Mouse (Mus musculus) midbrain, embryonic 16.5 days (tissue): ENCODE results near the gene H2afv. TPM values are rescaled to one million over a fixed set of nuclear protein-coding genes. Genes with fewer than 3 reads are reported as not detected.

Source experiments
- ATAC-seq: fragments of 200-750 bp; cut with Nextera tagmentation; 2 replicates; pipeline ENCODE4 v1.8.0; 2017; ENCODE audit warnings: moderate TSS enrichment
- H3K27ac ChIP-seq: fragments of 300-500 bp; sonication (generic); 2 replicates; pipeline ENCODE4 v1.5.1; 2014; ENCODE audit warnings: mild to moderate bottlenecking, low read length, mixed read lengths
- H3K27me3 ChIP-seq: fragments of 300-500 bp; sonication (generic); 2 replicates; pipeline ENCODE4 v1.6.1; 2014; ENCODE audit warnings: low read depth, low read length, mixed read lengths; ENCODE audit not compliant: control insufficient read depth, insufficient read depth
- H3K36me3 ChIP-seq: fragments of 300-500 bp; sonication (generic); 2 replicates; pipeline ENCODE4 v1.6.1; 2014; ENCODE audit warnings: mild to moderate bottlenecking, low read length, moderate library complexity, mixed read lengths; ENCODE audit not compliant: control insufficient read depth, insufficient read depth
- H3K4me1 ChIP-seq: fragments of 300-500 bp; sonication (generic); 2 replicates; pipeline ENCODE4 v1.6.1; 2014; ENCODE audit warnings: mild to moderate bottlenecking, low read length, mixed read lengths; ENCODE audit not compliant: control insufficient read depth, insufficient read depth
- H3K4me2 ChIP-seq: fragments of 300-500 bp; sonication (generic); 2 replicates; pipeline ENCODE4 v1.6.1; 2014; ENCODE audit warnings: mild to moderate bottlenecking, low read length, mixed read lengths
- H3K4me3 ChIP-seq: fragments of 300-500 bp; sonication (generic); 2 replicates; pipeline ENCODE4 v1.5.1; 2014; ENCODE audit warnings: low read depth, mild to moderate bottlenecking, low read length, moderate library complexity, mixed read lengths
- H3K9ac ChIP-seq: fragments of 300-500 bp; sonication (generic); 2 replicates; pipeline ENCODE4 v1.6.1; 2014; ENCODE audit warnings: low read depth, low read length, mixed read lengths
- H3K9me3 ChIP-seq: fragments of 300-500 bp; sonication (generic); replicated peaks from 2 replicates; pipeline ENCODE4 v1.6.1; 2014; ENCODE audit warnings: mild to moderate bottlenecking, low read length, mixed read lengths; ENCODE audit not compliant: control insufficient read depth, poor library complexity, severe bottlenecking
- whole genome bisulfite sequencing: fragments of 180-500 bp; shearing (Covaris S2); extraction: QIAGEN DNeasy Blood & Tissue Kit; methylation state at CpG from one replicate; pipeline ENCODE4 v1.1.7; 2014; 5-methylcytosine and 5-hydroxymethylcytosine counted together
- polyA plus RNA-seq: library from polyadenylated mRNA; unstranded; fragments of >200 nt; fragmentation: Nextera tagmentation; extraction: Ambion mirVana; gene quantifications from 2 replicates; pipeline ENCODE4 v1.2.1, GENCODE M21; 2015

Gene H2afv
- polyA plus RNA-seq: 203 and 224 TPM in 2 replicates

DNA sequence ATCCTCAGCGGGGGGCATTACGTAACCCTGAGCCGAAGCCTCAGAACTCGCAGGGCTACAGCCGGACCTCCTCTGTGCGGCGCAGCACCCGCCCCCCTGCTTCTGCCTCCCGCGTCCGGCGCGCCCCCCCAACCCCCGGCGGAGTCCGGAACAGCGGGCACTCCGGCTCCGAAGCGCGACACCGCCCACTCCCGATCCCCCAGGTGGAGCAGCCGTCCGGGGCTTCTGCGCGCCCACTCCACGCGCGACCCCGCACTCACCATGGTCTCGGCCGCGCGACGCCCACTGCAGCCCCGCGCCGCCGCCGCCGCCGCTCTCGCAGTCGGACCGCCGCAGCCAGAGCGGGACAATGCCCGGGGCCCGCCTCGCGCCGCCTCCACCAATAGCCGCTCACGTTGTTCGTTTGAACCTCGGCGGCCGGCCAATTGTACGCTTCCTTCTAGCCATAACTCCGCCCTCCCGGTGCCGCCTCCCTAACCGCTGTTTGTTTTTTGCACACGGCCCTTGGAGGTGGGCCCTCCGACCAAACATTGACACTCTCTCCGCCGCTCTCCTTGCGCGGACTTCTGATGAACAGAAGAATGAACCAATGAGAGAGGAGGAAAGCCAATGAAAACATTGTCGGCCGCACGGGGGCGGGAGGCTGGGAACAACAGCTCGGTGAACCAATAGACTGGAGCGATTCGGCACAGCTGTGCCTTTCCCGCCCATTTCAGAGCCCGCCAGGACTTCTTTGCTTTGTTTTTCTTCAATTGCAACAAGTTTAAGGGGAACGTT, at the start of gene H2afv:
H2afv (minus strand) TSS at position 367 of the 777 bp plus-strand sequence.
- H3K27ac ChIP-seq: peak within 1 kb of the TSS; percentile 91
- peak within 1 kb of the TSS; percentile 86 for H3K9ac ChIP-seq
- no peaks in the 10 kb centered on the region for H3K27me3 ChIP-seq
- WGBS: under 1% methylated on average over 73 of the region's 80 CpGs
- peak within 1 kb of the TSS; percentile 81 for H3K4me2 ChIP-seq
- peak within 1 kb of the TSS; percentile 88 for H3K4me3 ChIP-seq
- H3K9me3 ChIP-seq: no peaks in the 10 kb centered on the region
- peak; percentile 100 for ATAC-seq
- H3K36me3 ChIP-seq: no peaks in the 10 kb centered on the region
- H3K4me1 ChIP-seq: peaks cover 12% of the 10 kb centered on the region

DNA sequence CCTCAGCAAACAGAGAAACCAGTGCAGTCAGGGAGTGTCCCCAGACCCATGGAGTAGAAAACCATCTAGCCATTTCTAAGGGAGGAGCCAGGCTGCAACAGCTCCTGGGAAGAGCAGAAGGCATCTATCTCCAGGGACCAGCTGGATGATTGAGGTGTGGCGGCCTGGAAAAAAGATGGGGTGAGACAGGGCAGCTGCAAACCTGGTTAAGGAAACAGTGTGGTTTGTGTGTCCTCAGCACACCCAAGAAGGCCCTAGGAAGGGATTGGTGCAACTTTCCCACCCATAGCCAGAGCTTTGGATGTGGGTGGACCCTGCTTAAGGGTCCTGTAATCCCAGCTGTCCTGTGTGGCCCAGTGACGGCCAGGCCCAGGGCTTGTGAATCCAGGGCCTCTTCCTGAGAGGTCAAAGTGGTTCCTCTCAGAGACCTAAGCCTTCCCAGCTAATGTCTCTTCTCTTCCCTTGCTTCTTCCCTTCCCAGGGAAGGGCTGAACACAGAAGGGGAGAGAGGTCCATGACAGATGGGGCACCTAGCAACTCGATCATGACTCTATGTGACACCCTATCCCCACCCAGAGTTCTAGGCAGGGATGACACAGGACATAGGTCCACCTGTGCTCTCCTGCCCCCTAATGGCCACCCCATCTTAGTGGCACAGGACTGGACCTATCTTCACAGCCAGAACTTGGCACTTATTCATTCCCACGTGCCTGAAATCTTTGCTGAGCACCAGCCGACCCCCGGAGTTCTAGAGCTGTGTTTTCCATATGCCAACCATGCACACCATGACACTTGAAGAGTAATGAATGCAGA, 45.7 kb upstream of the H2afv start:
- no peak for ATAC-seq
- H3K36me3 ChIP-seq: no peaks in the 10 kb centered on the region
- H3K27ac ChIP-seq: no peak overlapping the region
- H3K27me3 ChIP-seq: no peaks in the 10 kb centered on the region
- no peaks in the 10 kb centered on the region for H3K9me3 ChIP-seq
- H3K4me2 ChIP-seq: no peak overlapping the region
- H3K4me3 ChIP-seq: no peak overlapping the region
- 66% methylated on average over 6 of the region's 6 CpGs for whole genome bisulfite sequencing
- no peak overlapping the region for H3K9ac ChIP-seq
- no peaks in the 10 kb centered on the region for H3K4me1 ChIP-seq

DNA sequence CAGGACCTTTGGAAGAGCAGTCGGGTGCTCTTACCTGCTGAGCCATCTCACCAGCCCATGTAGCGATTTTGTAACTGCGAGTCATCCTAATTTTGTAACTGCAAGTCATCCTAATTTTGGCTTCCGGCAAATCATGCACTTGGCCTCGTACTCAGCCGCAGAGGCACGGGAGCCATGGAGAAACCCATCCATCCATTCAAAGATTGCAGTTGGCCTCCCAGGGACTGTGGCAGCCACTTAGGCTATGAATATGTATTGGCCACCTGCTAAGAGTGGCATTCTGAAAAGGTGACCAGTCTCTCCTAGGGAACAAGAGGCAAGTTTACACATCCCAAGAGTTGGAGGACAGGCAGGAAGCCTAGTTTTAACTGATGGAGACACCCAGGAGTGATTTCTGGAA, 45.0 kb upstream of the H2afv start:
- no peaks in the 10 kb centered on the region for H3K9me3 ChIP-seq
- no peak overlapping the region for H3K27ac ChIP-seq
- no peak for ATAC-seq
- H3K9ac ChIP-seq: no peak overlapping the region
- no peak overlapping the region for H3K4me2 ChIP-seq
- 64% methylated on average over 7 of the region's 7 CpGs for WGBS
- H3K27me3 ChIP-seq: no peaks in the 10 kb centered on the region
- no peak overlapping the region for H3K4me3 ChIP-seq
- H3K36me3 ChIP-seq: no peaks in the 10 kb centered on the region
- no peaks in the 10 kb centered on the region for H3K4me1 ChIP-seq

GRCm38 (mm10) chr11:6488041-6488684, 43.9 kb upstream of the H2afv start:
- Histone ChIP-seq H3K27me3 (no peaks in the 10 kb centered on the region), H3K36me3 (no peaks in the 10 kb centered on the region), H3K4me3 (no peak overlapping the region), H3K9ac (no peak overlapping the region), H3K27ac (no peak overlapping the region), H3K4me1 (no peaks in the 10 kb centered on the region), H3K4me2 (no peak overlapping the region), H3K9me3 (no peaks in the 10 kb centered on the region)
- ATAC-seq: no peak
- 97% methylated on average over 5 of the region's 5 CpGs for WGBS

DNA sequence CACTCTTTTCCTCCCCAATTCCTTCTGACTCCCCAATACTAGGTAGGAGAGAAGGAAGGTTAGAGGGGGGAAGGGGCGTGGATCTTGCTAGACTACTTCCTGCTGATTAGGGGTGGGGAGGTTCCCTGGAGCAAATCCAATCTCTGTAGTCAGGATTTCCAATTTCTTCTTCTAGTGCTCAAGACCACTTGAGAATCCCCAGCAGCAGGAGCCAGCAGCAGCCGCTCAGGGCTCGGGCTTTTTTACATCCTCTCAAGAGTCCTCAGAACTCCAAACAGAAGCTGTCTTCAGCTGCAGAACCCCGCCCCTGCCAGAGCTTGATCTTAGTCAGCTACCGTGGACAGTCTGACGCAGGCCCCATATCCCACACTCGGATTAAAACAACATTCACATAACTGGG, 43.3 kb upstream of the H2afv start:
- Histone ChIP-seq H3K4me2 (no peak overlapping the region), H3K4me1 (no peaks in the 10 kb centered on the region), H3K27me3 (no peaks in the 10 kb centered on the region), H3K27ac (no peak overlapping the region), H3K9ac (no peak overlapping the region), H3K36me3 (no peaks in the 10 kb centered on the region), H3K4me3 (no peak overlapping the region), H3K9me3 (no peaks in the 10 kb centered on the region)
- no peak for ATAC-seq
- WGBS: 55% methylated on average over 7 of the region's 7 CpGs

DNA sequence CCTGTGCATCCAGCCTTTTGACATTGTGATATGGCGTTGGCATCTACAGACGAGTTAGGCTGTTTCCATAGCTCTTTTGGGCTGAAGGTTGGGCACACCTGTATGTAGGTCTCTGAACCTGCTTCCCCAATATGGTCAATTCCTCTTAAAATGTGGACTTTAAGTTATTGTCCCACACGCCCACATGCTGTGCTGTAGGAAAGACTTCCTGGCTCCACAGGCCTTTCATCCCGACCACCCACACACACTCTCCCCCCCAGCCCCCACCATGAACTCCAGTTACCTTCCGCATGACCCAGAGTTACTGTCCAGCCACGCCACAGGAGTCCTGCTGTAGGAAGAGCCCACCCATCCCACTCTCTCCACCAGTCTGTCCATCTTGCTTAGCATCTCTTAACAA, 42.7 kb upstream of the H2afv start:
- no peak for ATAC-seq
- Histone ChIP-seq H3K9me3 (no peaks in the 10 kb centered on the region), H3K9ac (no peak overlapping the region), H3K27ac (no peak overlapping the region), H3K4me2 (no peak overlapping the region), H3K27me3 (no peaks in the 10 kb centered on the region), H3K4me3 (no peak overlapping the region), H3K4me1 (no peaks in the 10 kb centered on the region), H3K36me3 (no peaks in the 10 kb centered on the region)
- WGBS: 76% methylated on average over 6 of the region's 6 CpGs

- H3K27ac ChIP-seq: no peak overlapping the region
- no peak overlapping the region for H3K4me3 ChIP-seq
- no peak for ATAC-seq
- 56% methylated on average over 3 of the region's 3 CpGs for WGBS
- H3K9me3 ChIP-seq: no peaks in the 10 kb centered on the region
- H3K9ac ChIP-seq: no peak overlapping the region
- H3K4me2 ChIP-seq: no peak overlapping the region
- no peaks in the 10 kb centered on the region for H3K36me3 ChIP-seq
- H3K4me1 ChIP-seq: no peaks in the 10 kb centered on the region
- peaks cover 2% of the 10 kb centered on the region; the same call in 1 of the 2 replicates for H3K27me3 ChIP-seq
These were observed 40.2 kb upstream of the H2afv start for GRCm38 (mm10) chr11:6484244-6484959.

- H3K4me2 ChIP-seq: no peak overlapping the region
- H3K27ac ChIP-seq: no peak overlapping the region
- H3K4me1 ChIP-seq: no peaks in the 10 kb centered on the region
- no peak overlapping the region for H3K9ac ChIP-seq
- no peak overlapping the region for H3K4me3 ChIP-seq
- ATAC-seq: no peak
- H3K27me3 ChIP-seq: peaks cover 2% of the 10 kb centered on the region; the same call in 1 of the 2 replicates
- H3K9me3 ChIP-seq: no peaks in the 10 kb centered on the region
- H3K36me3 ChIP-seq: no peaks in the 10 kb centered on the region
- 89% methylated on average over 2 of the region's 2 CpGs for WGBS
These were observed 38.9 kb upstream of the H2afv start for GRCm38 (mm10) chr11:6483103-6483502.
